Mouse (Mus musculus) midbrain, embryonic 11.5 days (tissue): Measurements from ENCODE around the gene Mrpl53. TPM values are rescaled to one million over a fixed set of nuclear protein-coding genes. Genes with fewer than 3 reads are reported as not detected.
A peak's percentile ranks its signal among the peaks of the same experiment; 100 is the strongest.

ENCODE experiments used
- ATAC-seq: fragments of 200-750 bp; cut with Nextera tagmentation; 2 replicates; pipeline ENCODE4 v1.8.0; 2017; ENCODE audit warnings: moderate TSS enrichment, moderate library complexity; ENCODE audit not compliant: low FRiP score
- DNase-seq: peaks from one replicate; pipeline ENCODE4 v3.0.0; 2015; ENCODE audit warnings: low spot score; ENCODE audit errors: missing footprints
- H3K27ac ChIP-seq: fragments of 300-500 bp; sonication (generic); 2 replicates; pipeline ENCODE4 v1.5.1; 2014; ENCODE audit warnings: low read depth, low read length
- H3K27me3 ChIP-seq: fragments of 300-500 bp; sonication (generic); 2 replicates; pipeline ENCODE4 v1.6.1; 2014; ENCODE audit warnings: mild to moderate bottlenecking, low read length, moderate library complexity, mixed read lengths; ENCODE audit not compliant: control insufficient read depth, insufficient read depth
- H3K36me3 ChIP-seq: fragments of 300-500 bp; sonication (generic); 2 replicates; pipeline ENCODE4 v1.6.1; 2014; ENCODE audit warnings: mild to moderate bottlenecking, low read length, moderate library complexity, mixed read lengths; ENCODE audit not compliant: control insufficient read depth, insufficient read depth
- H3K4me1 ChIP-seq: fragments of 300-500 bp; sonication (generic); 2 replicates; pipeline ENCODE4 v1.6.1; 2014; ENCODE audit warnings: low read length; ENCODE audit not compliant: control insufficient read depth, insufficient read depth
- H3K4me2 ChIP-seq: fragments of 300-500 bp; sonication (generic); 2 replicates; pipeline ENCODE4 v1.6.1; 2014; ENCODE audit warnings: mild to moderate bottlenecking, moderate library complexity
- H3K4me3 ChIP-seq: fragments of 300-500 bp; sonication (generic); 2 replicates; pipeline ENCODE4 v1.5.1; 2014; ENCODE audit warnings: low read depth, low read length
- H3K9ac ChIP-seq: fragments of 300-500 bp; sonication (generic); 2 replicates; pipeline ENCODE4 v1.6.1; 2014; ENCODE audit warnings: low read length
- H3K9me3 ChIP-seq: fragments of 300-500 bp; sonication (generic); 2 replicates; pipeline ENCODE4 v1.6.1; 2016; ENCODE audit warnings: low read length; ENCODE audit not compliant: control insufficient read depth
- WGBS: fragments of 180-500 bp; shearing (Covaris S2); extraction: QIAGEN DNeasy Blood & Tissue Kit; methylation state at CpG from one replicate; pipeline ENCODE4 v1.1.7; 2014; 5-methylcytosine and 5-hydroxymethylcytosine counted together
- polyA plus RNA-seq: library from polyadenylated mRNA; unstranded; fragments of >200 nt; fragmentation: Nextera tagmentation; extraction: Ambion mirVana; gene quantifications from 2 replicates; pipeline ENCODE4 v1.2.1, GENCODE M21; 2014

Gene Mrpl53
- polyA plus RNA-seq, 1 experiment from 2014 or later, result 130 TPM

DNA sequence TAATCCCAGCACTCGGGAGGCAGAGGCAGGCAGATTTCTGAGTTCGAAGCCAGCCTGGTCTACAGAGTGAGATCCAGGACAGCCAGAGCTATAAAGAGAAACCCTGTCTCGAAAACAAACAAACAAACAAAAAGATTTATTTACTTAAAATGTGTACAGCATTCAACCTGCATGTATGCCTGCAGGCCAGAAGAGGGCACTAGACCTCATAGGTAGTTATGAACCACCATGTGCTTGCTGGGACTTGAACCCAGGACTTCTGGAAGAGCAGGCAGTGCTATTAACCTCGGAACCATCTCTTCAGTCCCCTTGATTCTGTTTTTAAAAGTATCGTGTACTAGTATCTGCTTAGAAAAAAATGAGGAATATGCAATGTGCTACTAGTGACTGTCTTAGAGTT is 18.6 kb downstream of the Mrpl53 start:
- Histone ChIP-seq H3K4me3 (no peak overlapping the region), H3K4me1 (peaks cover 20% of the 10 kb centered on the region), H3K27me3 (no peaks in the 10 kb centered on the region), H3K36me3 (no peaks in the 10 kb centered on the region), H3K9me3 (no peaks in the 10 kb centered on the region), H3K27ac (no peak overlapping the region), H3K9ac (no peak overlapping the region), H3K4me2 (no peak overlapping the region)
- DNase-seq (no peak), ATAC-seq (no peak)
- 94% methylated on average over 5 of the region's 5 CpGs for WGBS

DNA sequence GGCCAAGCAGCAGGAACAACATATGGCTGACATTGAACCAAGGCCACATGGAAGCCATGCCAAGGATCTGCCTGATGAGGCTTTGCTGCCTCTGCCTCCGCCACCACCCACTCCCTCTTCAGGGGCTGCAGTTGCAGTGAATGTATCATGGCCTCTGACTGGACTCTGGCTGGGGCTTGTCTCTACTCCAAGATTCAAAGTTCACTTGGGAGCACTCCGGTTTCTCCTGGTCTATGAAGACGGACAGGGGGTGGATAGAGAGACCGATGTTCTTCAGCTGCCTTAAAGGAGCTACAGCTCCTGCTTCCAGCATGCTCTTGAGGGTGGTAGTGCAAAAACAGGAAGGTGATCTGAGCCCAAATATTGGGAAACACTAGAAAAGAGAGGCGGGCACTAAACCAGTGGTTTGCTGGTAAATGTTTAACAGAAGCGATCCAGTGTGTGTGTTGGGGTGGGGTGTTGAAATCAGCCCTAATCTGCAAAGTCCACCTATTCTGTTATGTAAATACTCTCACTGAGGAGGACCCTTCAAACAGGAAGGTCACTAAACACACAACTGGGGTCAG is 22.7 kb downstream of the Mrpl53 start:
- ATAC-seq, result no peak
- H3K27ac ChIP-seq, result no peak overlapping the region
- H3K4me1 ChIP-seq, result peaks cover 12% of the 10 kb centered on the region
- no peak overlapping the region for H3K4me3 ChIP-seq
- peaks cover 7% of the 10 kb centered on the region for H3K27me3 ChIP-seq
- 85% methylated on average over 6 of the region's 6 CpGs for WGBS
- no peak for DNase-seq
- no peaks in the 10 kb centered on the region for H3K36me3 ChIP-seq
- H3K9ac ChIP-seq, result no peak overlapping the region
- no peak overlapping the region for H3K4me2 ChIP-seq
- H3K9me3 ChIP-seq, result no peaks in the 10 kb centered on the region

DNA sequence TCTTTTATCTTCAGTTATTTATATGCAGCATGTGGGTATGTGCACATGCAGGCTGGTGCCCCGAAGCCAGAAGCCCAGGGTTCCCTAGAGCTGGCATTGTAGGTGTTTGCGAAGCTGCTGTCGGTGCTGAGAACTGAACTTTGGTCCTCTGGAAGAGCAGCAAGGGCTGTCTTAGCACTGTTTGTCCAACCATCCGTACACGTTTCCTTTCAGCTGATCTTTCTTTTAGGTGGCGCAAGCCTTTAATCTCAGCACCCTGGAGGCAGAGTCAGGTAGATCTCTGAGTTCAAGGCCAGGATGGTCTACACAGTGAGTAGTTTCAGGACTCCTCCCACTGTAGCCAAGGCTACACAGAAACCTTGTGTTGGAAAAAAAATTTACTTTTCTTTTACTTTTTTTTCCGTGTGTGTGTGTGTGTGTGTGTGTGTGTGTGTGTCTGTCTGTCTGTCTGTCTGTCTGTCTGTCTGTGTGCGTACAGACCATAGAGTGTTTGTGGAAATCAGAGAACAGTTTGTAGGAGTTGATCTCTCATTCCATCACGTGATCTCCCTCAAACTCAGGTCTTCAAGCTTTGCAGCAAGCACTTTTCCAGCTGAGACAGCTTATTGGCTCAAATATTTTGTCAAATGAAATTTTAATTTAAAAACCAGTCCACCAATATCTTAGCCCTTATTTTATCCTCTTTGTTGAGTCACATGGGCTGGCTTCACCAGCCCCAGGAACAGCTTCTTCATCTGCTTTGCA is 23.5 kb downstream of the Mrpl53 start:
- Histone ChIP-seq H3K9ac (no peak overlapping the region), H3K4me3 (no peak overlapping the region), H3K36me3 (no peaks in the 10 kb centered on the region), H3K4me2 (no peak overlapping the region), H3K9me3 (no peaks in the 10 kb centered on the region), H3K27ac (no peak overlapping the region), H3K4me1 (peaks cover 20% of the 10 kb centered on the region), H3K27me3 (peaks cover 7% of the 10 kb centered on the region)
- WGBS, result 88% methylated on average over 9 of the region's 9 CpGs
- DNase-seq (no peak), ATAC-seq (no peak)

DNA sequence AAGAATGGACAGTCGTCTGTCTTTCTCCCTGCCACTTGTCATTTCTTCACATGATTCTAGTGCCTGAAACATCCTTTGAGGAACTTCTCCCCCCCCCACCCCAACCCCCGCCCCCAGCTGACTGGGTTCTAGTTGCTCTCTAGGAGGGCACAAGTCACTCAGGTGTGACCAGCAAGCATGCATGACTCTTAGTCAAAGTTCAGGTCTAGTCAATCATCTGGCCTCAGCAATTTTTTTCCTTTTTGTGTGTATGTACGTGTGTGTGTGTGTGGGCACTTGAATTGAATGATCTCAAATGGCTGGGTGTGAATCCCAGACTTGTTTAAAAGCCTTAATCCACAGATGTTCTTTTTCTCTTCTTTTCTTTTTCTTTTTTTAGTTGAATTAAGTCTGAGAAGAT is 25.4 kb downstream of the Mrpl53 start:
- 60% methylated on average over 3 of the region's 3 CpGs for WGBS
- peaks cover 32% of the 10 kb centered on the region for H3K4me1 ChIP-seq

GRCm38 (mm10) chr6:83134951-83135513 is 26.2 kb downstream of the Mrpl53 start, which contains the start of gene Rtkn:
Rtkn (plus strand) TSS chr6:83135463.
- Histone ChIP-seq H3K4me3 (peak within 1 kb of the TSS; percentile 26), H3K27ac (peak within 1 kb of the TSS; percentile 99; the same call in 1 of the 2 replicates), H3K9me3 (no peaks in the 10 kb centered on the region), H3K9ac (peak within 1 kb of the TSS; percentile 97), H3K4me2 (peak within 1 kb of the TSS; percentile 86), H3K36me3 (no peaks in the 10 kb centered on the region), H3K4me1 (peaks cover 36% of the 10 kb centered on the region), H3K27me3 (peaks cover 7% of the 10 kb centered on the region)
- 53% methylated on average over 7 of the region's 7 CpGs for WGBS
- no peak for ATAC-seq
- no peak for DNase-seq

More for the DNA sequence above, 25.4 kb downstream of the Mrpl53 start:
- no peak overlapping the region for H3K27ac ChIP-seq
- no peak for ATAC-seq
- no peak overlapping the region for H3K4me2 ChIP-seq
- no peak overlapping the region for H3K9ac ChIP-seq
- DNase-seq, result no peak
- H3K9me3 ChIP-seq, result no peaks in the 10 kb centered on the region
- no peak overlapping the region for H3K4me3 ChIP-seq
- peaks cover 7% of the 10 kb centered on the region for H3K27me3 ChIP-seq
- no peaks in the 10 kb centered on the region for H3K36me3 ChIP-seq

DNA sequence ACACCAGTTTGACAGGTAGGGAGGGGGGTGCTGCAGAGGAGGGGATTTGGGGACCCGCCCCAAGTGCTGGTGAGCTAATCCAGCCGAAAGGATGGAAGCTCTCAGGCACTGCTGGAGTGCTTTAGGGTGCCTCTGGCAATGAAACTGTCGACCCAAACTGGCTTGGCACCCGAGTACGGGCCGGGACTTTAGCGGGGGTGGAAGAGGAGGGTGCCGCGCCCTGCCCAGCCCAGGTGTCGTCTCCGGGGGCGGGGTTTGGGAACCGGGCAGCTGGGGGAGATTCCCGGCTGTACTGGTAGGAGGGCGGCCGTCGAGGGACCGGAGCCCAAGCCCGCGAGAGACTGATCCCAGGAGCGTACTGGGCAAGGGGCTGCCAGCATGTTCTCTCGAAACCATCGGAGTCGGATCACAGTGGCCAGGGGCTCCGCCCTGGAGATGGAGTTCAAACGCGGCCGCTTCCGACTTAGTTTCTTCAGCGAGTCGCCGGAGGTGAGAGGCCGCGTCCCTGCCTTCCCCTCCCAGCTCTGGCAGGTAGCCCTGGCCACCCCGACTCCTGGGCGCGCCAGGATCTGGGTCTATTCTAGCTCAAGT is 26.8 kb downstream of the Mrpl53 start:
- H3K4me3 ChIP-seq, result peak overlapping the region; percentile 26
- H3K4me2 ChIP-seq, result peak overlapping the region; percentile 86
- no peak overlapping the region for H3K27ac ChIP-seq
- no peaks in the 10 kb centered on the region for H3K9me3 ChIP-seq
- WGBS, result 2% methylated on average over 37 of the region's 37 CpGs
- H3K9ac ChIP-seq, result peak overlapping the region; percentile 97
- ATAC-seq (no peak), DNase-seq (peak; percentile 89)
- H3K27me3 ChIP-seq, result peaks cover 7% of the 10 kb centered on the region
- peaks cover 36% of the 10 kb centered on the region for H3K4me1 ChIP-seq
- H3K36me3 ChIP-seq, result no peaks in the 10 kb centered on the region

GRCm38 (mm10) chr6:83136291-83136880 is 27.5 kb downstream of the Mrpl53 start:
- Histone ChIP-seq H3K27ac (peak overlapping the region; percentile 99), H3K4me2 (peak overlapping the region; percentile 86), H3K9ac (peak overlapping the region; percentile 97), H3K36me3 (no peaks in the 10 kb centered on the region), H3K4me1 (peaks cover 36% of the 10 kb centered on the region), H3K4me3 (peak overlapping the region; percentile 51), H3K27me3 (peaks cover 7% of the 10 kb centered on the region), H3K9me3 (no peaks in the 10 kb centered on the region)
- ATAC-seq (peak; percentile 6), DNase-seq (peak; percentile 91)
- 7% methylated on average over 5 of the region's 5 CpGs for whole genome bisulfite sequencing

GRCm38 (mm10) chr6:83136881-83137575 is 28.2 kb downstream of the Mrpl53 start:
- under 1% methylated on average over 25 of the region's 26 CpGs for WGBS
- Histone ChIP-seq H3K27ac (peak overlapping the region; percentile 99), H3K9ac (peak overlapping the region; percentile 97), H3K4me2 (peak overlapping the region; percentile 86), H3K4me1 (peaks cover 41% of the 10 kb centered on the region), H3K27me3 (peaks cover 7% of the 10 kb centered on the region), H3K36me3 (no peaks in the 10 kb centered on the region), H3K9me3 (no peaks in the 10 kb centered on the region), H3K4me3 (peak overlapping the region; percentile 51)
- DNase-seq (peak; percentile 98), ATAC-seq (peak; percentile 82)
